Mouse (Mus musculus): ENCODE data around the gene Fastkd5. TPM values are rescaled to one million over a fixed set of nuclear protein-coding genes. Genes with fewer than 3 reads are reported as not detected.

Gene Fastkd5
- total RNA-seq, 2 experiments from 2014 or later, result 8.1 to 9.2 TPM

DNA sequence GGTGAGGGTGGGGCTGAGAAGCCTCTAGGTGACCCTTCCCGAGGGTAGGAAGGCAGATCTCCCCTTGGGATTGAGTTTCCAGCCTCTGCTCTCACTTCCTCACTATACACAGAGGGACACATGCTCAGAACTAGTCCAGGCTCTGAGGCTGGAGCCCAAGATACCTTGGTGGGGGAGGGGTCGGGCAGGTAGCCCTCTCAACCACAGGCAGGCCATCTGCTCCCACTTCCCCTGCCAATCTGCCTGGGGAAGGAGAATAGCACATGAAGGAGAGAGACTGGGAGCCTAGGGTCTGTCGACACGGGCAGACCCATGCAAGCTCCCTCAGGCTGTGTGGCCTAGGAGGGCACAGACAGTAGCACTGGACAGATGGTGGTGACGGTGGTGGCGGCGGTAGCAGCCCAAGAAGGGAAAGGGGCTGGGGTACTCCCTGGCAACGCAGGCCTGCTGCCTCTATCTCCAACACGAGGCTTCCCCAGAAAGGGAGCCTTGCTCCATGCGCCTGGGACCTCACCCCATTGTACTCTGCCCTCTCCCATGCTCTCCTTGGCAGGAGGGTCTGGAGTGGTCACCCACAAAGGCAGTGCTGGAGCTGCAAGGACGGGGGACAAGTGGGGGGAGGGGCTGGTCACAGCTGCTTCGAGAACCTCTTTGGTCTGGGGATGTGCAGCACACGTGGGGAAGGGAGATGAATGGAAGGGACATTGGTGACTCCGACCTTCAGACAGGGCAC is 4.3 kb upstream of the Fastkd5 start:
- DNase-seq, result no peak

DNA sequence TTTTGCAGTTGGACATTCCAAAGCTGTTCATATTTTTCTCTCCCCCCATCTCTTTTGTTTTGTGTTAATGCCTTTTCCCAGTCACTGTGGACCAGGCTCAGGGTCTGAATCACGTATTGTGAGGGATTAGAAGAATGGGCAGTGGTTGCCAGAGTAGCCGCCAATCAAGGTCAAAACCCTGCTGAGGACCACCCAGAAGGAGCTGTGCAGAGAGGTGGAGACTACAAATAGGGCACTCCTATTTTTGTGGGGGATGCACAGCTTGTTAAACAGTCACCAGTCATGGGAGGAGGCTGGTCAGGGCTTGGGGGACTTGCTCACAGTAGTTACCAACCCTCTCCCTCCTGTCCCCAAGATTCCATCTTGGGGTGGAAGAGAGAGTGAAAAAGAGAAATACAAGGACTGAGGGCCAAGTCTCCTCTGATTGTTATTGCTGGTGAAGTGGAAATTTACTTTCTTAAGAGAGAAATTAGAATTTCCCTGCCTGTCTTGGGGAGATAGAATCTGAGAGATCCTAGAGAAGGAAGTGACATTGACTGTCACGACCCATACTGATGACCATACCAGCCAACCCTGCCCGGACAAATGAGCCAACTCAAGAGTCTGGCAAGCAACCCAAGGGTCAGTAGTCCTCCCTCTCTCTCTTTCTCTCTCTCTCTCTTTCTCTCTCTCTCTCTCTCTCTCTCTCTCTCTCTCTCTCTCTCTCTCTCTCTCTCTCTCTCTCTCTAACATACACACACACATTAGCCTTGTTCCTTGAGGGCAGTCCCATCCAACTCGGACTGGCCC is 3.3 kb upstream of the Fastkd5 start:
- DNase-seq, result no peak

DNA sequence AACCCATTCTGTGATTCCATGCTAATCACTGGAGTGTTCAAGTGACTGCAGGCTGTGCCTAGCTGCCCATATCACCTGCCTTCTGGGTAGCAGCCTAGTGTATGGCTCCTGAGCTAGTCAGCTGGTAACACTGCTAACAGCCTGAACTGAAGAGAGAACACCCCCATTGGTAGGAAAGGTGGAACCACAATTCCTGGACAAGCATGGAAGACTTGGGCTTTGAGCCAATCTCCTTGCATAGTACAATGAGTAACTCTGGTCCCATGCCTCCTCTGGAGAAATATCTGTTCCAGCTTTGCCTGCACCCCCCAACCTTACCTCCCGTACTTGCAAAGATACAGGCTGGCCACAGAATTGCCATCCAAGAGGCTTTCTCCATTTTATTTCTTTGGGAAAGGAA is 2.6 kb upstream of the Fastkd5 start:
- no peak for DNase-seq

DNA sequence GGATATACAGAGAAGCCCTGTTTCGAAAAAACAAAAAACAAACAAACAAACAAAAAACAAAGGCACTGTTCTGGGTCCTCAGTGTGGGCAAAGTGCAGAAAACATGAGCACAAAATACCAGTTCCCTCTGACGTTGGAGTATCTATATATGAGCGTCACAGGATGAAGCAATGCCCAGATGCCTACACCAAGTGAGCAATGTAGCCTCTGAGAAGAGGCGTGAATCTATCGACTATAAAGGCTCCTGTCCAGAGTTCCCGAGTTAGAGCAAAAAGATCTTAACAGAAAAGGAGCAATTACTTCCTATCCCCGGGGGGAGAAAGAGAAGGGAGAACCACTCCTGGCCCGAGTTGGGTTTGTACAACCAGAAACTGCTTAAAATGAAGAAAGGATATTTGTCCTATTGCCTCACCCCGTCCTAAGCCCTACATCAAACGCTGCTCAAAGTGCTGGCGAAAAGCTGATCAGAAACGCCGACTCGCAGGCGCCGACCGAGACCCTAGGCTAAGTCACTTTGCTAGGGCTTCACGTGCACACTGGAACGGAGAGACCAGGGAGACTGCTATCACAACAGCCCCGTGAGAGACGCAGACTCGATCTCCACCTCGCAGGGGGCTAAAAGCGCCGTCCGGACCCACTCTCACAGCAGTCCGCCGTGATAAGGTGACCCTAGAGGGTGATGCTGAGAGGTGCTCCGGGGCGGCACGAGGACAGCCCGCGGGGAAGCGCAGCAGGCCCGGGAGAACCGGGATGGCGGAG is 568 bp downstream of the Fastkd5 start:
- no peak for DNase-seq

DNA sequence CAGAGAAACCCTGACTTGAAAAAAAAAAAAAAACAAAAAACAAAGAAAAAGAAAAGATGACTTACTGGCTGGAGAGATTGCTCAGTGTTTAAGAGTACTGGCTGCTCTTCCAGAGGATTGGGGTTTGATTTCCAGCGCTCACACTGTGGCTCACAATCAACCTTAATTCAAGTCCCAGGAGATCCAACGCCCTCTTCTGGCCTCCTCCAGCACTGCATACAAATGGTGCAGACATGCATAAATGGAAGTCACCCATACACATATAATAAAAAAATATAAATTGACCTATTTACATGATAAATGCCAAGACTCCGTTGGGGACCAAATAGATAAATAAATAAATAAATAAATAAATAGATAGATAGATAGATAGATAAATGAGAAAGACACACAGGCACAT is 1.4 kb downstream of the Fastkd5 start:
- peak; percentile 18 for DNase-seq

DNA sequence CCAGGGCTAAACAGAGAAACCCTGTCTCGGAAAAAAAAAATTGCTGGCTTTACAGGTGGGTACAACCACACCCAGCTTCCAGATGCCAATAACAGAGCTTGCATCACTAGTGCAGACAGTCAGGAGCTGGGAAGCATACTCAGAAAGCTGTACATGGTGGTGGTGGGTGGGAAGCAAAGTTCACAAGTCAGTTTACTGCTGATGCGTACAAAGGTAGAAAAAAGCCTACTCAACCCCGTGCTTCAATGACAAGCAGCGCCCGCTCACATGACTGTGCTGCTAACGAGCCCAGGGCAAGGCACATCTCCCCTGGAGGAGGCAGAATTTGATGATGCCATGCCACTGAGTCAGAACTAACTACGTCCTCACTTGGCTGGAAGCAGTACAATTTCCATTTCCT is 10.9 kb downstream of the Fastkd5 start:
- no peak for DNase-seq

DNA sequence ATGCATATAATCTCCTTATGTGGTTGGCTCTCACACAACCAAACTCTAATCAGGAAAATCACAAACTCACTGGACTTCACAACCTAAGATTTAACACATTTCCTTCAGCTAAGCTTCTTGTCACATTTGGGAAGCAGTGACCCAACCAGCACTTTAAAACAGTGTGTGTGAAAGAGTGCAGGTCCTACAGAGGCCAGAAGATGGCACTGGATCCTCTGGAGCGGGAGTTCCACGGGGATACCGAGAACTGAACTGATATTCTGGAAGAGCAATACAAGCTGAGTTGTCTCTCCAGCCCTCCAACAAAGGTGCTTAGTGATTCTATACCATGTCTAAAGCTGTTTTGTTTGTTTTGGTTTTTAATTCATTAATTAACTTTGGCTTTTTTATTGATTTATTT is 16.7 kb downstream of the Fastkd5 start:
- peak; percentile 26 for DNase-seq

DNA sequence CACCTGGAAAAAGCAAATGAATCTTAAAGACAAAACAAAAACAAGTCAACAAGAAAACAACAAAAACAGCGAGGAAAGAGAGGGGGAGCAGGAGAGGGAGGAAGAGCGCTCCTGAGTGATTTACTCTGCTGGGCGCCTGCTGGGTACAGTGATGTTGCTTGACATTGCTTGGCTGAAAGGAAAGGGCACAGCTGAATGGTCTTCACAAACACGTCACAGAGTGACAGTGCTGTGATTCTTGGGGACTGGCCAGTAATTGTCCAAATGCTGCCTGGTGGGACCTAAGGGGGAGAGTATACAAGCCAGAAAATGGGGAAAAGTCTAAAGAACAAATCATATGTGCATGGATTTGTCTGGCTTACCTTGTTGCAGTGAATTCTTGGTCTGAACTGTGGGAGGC is 27.6 kb downstream of the Fastkd5 start:
- DNase-seq, result no peak

DNA sequence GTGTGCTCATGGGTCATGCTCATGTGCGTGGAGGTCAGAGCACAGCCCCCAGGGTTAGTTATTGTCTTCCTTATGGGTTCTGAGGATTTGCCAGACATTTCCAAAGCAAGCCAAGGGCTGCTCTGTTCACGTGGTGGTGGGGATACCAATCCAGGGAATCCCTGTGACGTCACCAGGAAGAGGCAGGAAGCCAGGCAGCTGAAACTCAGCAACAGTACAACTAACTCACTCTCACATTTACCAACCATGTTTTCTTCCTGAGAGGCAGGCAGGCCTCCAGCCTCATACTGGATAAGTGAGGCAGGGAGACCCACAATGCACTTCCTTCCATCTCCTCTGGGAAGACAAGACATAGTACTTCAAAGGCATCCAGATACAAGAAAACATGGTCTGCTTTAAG is 31.4 kb downstream of the Fastkd5 start:
- DNase-seq, result peak; percentile 33

DNA sequence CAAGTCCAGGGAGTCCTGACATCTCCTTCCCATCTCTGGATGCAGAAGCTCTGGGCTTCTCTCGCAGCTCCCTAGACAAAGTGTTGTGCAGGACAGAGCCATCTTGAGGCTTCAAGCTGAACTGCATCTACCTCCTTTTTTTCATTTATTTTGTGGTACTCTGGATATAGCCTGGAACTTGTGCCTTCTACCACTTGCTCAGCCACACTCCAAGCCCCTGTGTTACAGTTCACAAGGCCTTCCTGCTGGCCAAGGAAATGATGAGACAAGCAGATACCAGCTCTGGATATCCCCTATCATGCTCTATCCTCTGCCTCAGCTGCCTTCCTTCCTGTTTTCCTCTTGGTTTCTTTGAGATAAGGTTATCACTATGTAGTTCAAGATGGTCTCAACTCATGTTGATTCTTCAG is 32.2 kb downstream of the Fastkd5 start:
- DNase-seq, result peak; percentile 49

DNA sequence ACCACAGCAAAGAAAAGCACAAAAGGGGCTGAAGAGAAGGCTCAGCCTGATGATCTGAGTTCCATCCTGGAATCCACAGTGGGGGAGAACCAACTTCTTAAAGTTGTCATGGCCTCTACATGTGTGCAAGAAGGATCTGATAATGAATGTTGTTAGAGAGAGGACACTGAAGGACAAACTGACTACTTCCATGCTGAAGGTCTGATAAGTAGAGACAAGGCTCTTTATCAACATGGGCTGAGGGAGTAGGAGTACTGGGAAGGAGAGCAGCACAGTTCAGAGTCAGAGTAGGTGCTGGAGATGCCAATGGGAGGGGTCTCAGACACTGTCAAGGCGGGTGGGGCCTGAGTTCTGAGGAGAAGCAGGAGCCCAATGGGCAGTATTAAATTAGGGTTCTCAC is 34.2 kb downstream of the Fastkd5 start:
- no peak for DNase-seq

DNA sequence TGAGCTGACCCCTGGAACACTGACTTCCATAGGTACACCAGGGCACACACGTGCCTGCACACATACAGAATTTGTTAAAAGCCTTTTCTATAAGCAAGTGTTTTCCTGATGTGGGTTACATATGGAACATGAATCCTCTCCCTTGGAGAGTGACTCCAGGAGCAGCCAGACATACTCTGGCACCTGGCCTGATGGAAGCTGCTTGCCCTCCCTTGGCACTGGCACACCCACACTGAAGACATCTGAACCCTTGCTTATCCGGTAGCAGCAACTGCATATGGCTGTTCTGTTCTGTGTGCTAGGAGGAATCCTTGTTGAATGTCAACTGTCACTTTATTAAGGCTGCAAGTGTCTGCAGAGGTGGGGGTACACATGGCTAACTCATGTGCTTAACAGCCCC is 38.8 kb downstream of the Fastkd5 start:
- no peak for DNase-seq

DNA sequence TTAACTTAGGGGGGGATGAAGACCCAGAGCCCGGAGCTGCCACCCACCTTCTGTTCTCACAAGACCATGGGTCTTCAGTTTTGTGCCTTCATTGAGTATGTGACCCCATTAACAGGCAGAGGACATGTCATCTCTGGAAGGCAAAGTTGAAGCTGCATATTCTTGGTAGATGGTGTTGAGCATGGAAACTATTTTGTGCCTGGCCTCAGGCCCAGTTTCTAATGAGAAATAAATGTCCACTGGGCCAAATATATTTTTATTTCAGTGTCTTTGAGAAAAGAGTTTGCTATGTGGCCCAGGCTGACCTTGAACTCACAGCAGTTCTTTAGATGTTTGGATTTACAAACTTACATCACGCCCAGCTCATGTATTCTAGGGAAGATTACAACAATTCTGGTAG is 40.1 kb downstream of the Fastkd5 start:
- peak; percentile 29 for DNase-seq

DNA sequence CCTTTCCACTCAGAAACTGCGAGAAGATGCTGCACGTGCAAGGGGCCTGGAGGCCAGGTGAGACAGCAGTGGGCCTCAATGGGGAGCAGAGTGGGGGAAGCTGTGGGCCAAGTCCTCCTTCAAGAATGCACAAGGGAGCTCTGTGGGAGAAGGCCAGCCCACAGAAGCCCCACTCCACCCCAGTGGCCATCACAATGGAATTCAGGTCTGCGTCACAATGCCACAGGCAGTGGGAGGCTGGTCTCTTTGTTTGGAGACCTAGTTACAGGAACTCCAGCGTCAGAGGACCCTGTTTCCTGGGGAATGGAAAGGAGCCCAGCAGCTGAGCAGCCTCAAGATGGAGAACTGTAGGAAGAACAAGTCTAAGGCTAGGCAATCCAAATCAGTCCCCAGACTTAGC is 40.7 kb downstream of the Fastkd5 start:
- no peak for DNase-seq

DNA sequence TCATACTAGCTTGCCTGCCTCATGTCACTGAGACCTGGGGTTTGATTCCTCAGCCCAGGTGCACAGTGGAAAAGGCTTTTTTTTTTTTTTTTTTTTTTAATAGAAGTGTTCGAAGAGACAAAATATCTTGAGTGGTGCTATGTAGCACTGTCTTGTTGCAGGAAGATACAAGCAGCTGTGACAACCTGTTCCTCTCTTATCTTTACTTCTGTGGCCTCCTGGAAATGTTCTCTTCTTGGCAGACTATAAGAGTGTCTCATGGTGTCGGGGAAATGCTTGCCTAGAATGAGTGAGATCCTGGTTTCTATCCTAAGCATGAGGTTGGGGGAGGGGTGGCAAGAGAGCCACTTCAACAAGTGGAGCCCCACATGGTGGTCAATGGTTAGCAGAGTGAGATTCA is 41.5 kb downstream of the Fastkd5 start:
- no peak for DNase-seq

DNA sequence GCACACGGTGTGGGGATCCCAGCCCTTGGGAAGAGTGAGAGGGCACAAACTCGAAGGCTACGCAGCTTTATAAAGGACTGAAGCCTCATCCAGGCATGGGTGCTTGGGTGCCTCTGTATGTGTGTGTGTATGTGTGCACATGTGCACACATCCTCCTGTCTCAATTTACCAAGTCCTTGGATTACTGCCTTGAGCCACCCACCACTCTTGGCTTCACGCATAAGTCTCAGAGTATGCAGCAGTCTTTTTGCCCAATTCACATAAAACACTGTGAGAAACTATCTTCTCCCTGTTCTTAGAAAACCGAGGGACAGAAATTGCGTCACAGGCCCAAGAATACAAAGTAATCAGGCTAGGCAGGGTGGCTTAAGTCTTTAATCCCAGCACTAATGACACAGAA is 43.8 kb downstream of the Fastkd5 start:
- DNase-seq, result no peak

DNA sequence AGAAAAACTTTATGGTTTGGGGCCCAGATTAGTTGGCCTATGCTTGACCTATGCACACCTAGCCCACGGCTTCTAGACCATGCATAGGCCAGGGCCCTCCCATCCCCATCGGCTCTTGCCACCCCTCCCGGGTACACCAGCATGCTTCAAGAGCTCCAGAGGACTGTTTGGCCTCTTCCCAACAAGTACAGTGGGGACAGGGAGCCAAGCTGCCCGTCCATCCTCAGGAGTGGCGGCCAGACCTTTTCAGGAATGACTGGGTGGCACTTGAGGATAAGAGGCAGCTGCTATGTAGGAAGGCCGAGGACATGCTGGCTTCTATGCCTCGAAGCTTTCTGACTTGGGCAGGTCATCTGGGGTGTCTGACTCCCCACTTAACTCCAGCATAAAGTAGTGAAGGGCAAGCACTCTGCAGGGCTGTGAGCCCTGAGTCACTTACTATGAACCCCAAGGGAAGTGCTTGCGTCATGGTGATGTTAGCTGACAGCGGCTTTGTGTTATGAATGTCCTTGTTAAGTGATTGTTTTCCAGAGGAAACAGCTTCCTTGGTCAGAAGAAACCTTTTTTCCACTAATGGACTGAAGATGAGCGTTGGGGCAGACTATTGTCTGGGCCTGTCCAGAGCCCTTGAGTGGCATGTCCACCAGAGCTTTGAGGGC is 45.8 kb downstream of the Fastkd5 start:
- no peak for DNase-seq

DNA sequence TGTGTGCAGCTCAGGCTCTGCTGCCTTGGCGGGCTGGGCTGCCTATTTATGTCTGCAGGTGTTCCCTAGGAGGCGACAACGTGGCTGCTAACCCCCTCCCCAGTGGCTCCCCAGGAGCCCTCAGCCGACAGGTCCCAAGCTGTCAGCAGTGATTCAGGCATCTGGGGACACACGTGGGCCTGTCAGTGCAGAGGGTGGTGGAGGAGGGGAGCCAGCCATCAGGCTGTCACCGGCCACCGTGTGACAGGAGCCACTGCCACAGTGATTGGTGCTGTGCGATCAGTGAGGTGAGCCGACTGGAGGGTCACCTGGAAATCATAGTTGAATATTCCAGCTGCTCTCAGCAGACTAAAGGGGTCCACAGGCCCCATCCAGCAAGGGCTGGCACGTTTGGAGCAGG is 47.3 kb downstream of the Fastkd5 start, which contains the start of gene Avp:
Gene Avp (minus strand): TSS at position 3 of the 400 bp plus-strand sequence.
- DNase-seq, result no peak

DNA sequence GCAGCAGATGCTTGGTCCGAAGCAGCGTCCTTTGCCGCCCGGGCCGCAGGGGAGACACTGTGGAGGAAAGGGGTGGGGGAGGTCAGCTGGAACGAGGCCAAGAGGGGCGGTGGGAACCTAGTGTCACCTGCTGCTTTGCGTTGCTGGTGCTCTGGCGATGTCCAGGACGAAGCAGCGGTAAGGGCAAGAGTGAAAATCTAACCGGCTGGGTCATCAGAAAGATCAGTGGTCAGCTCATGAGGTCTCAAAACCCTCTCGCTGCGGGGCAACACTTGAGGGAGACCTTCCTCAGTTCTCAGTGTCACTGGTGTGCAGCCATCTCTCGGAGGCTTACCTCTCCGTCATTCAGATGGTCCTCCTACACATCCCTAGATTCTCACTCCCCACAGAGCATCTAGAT is 48.6 kb downstream of the Fastkd5 start:
- no peak for DNase-seq

DNA sequence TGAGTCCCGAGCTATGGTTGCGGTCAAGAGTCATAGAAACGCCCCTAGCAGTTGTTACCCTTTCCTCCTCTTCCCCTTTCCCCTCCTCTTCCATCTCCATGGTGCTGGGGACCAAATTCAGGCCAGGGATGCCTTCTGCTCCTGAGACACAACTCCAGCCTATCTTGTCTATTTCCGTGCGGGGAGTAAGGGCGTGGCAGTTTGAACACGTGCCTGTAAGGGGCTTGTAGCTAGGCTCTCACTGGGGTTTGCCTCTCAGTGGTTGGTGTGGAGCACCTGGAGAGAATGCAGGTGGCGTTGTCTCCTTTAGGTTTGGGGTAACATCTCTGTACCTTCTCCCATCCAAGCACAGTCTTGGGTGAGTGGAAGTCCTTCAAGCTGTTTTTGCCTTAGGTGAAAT is 50.0 kb downstream of the Fastkd5 start:
- no peak for DNase-seq

DNA sequence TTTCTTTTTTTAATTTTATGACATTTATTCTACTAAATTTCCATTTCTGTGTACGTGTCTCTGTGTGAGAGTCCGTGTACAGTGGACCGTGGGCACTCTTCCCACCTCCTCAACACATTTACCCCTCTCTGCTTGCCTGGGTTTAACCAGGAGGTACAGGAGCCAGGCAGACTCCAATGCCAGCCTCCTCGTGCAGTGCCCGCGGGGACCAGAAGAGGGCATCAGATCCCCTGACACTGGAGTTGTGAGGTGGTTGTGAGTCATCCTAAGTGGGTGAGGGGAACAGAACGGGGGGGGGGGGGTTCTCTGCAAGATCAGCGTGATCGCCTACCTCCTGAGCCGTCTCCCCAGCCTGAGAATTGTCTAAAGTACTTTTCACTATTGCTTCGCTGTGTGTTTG is 51.7 kb downstream of the Fastkd5 start:
- peak; percentile 69 for DNase-seq

DNA sequence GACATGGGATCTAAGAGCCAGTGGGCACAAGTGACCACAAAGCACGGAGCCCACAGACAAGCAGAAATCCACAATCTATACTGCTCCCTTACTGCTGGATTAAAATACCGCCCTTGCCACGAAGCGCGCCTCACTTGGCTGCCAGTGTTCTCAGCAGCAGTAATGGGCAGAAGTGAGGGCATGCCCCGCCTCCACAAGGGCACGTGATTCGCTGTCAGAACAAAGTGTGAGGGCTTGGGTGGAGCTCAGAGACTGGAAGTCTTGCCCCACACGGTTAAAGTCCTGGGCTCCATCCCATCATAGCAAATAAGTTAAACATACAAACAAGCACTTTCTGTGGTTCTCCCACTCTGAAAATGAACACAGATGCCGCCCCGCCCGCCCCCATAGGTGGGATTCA is 52.2 kb downstream of the Fastkd5 start:
- DNase-seq, result no peak

DNA sequence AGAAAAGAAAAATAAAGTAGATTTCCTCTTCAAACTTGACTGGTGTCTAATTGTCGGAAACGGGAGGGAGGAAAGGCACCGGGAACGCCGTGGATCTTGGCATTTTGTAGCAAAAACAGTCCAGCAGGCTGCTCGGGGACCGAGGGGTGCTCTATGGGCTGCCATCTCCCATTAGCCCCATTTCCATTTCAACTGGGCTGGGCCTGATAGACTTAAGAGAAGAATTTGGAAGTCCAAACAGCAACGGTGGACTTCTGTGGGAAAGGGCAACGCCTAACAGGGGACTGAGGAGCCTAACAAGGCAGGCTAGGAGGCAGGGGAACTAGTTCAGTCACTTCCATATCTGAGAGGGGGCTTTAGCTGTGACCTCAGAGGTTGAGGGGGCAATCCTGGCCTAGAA is 52.8 kb downstream of the Fastkd5 start:
- DNase-seq, result no peak

All from heart, postnatal 4 days (tissue).